Mouse (Mus musculus) layer of hippocampus, adult 11-12 months (tissue): ENCODE data around the gene Kifc1.
"Not testable (repeated sequence)": the region's sequence is repeated elsewhere in the genome, so short reads cannot be mapped to it uniquely, and the experiment has no call there.

Source experiments
- DNase-seq: peaks from one replicate; pipeline ENCODE4 v3.0.0; 2022; ENCODE audit warnings: low spot score

Gene Kifc1

GRCm38 (mm10) chr17:33918293-33919203 is 28.1 kb upstream of the Kifc1 start:
- DNase-seq = no peak

GRCm38 (mm10) chr17:33917656-33918292 is 27.3 kb upstream of the Kifc1 start:
- no peak for DNase-seq

- no peak for DNase-seq
Observed at GRCm38 (mm10) chr17:33916847-33917655, 26.6 kb upstream of the Kifc1 start.

GRCm38 (mm10) chr17:33916294-33916693 is 25.8 kb upstream of the Kifc1 start:
- no peak for DNase-seq

GRCm38 (mm10) chr17:33915671-33916250 is 25.3 kb upstream of the Kifc1 start, which contains the start of the genes Tapbp and Zbtb22:
Gene Tapbp, plus strand, starts transcription at chr17:33915899.
Gene Zbtb22, plus strand, starts transcription at chr17:33915904.
- DNase-seq = peak; percentile 96

GRCm38 (mm10) chr17:33914969-33915391 is 24.5 kb upstream of the Kifc1 start:
- no peak for DNase-seq

GRCm38 (mm10) chr17:33913905-33914304 is 23.4 kb upstream of the Kifc1 start:
- no peak for DNase-seq

- DNase-seq = no peak
Observed at GRCm38 (mm10) chr17:33913264-33913663, 22.8 kb upstream of the Kifc1 start.

- no peak for DNase-seq
Observed at GRCm38 (mm10) chr17:33911813-33912414, 21.5 kb upstream of the Kifc1 start.

- no peak for DNase-seq
Observed at GRCm38 (mm10) chr17:33911052-33911812, 20.8 kb upstream of the Kifc1 start.

- no peak for DNase-seq
Observed at GRCm38 (mm10) chr17:33910346-33911051, 20.0 kb upstream of the Kifc1 start.

- DNase-seq = no peak
Observed at GRCm38 (mm10) chr17:33909869-33910250, 19.4 kb upstream of the Kifc1 start.

GRCm38 (mm10) chr17:33909077-33909868 is 18.8 kb upstream of the Kifc1 start, which contains the start of gene Daxx:
Gene Daxx, plus strand, starts transcription at chr17:33909414.
- DNase-seq = peak; percentile 98

GRCm38 (mm10) chr17:33908331-33909076 is 18.0 kb upstream of the Kifc1 start:
- DNase-seq = no peak

- not testable (repeated sequence) for DNase-seq
Observed at GRCm38 (mm10) chr17:33904835-33905234, 14.4 kb upstream of the Kifc1 start, which contains the start of gene Platr17. Gene Platr17, plus strand, starts transcription at chr17:33905135.

- DNase-seq = not testable (repeated sequence)
Observed at GRCm38 (mm10) chr17:33903911-33904651, 13.6 kb upstream of the Kifc1 start.

GRCm38 (mm10) chr17:33902491-33902890 is 12.0 kb upstream of the Kifc1 start:
- DNase-seq = no peak

GRCm38 (mm10) chr17:33902079-33902478 is 11.6 kb upstream of the Kifc1 start:
- DNase-seq = no peak
